Mouse (Mus musculus) embryonic facial prominence, embryonic 11.5 days (tissue): Measurements from ENCODE around the gene Syt13. TPM values are rescaled to one million over a fixed set of nuclear protein-coding genes. Genes with fewer than 3 reads are reported as not detected.
A peak's percentile ranks its signal among the peaks of the same experiment; 100 is the strongest.

Experiments used
- ATAC-seq: fragments of 200-750 bp; cut with Nextera tagmentation; replicated peaks from 2 replicates; pipeline ENCODE4 v1.8.0; 2017; ENCODE audit warnings: low read depth; ENCODE audit not compliant: insufficient number of reproducible peaks, low FRiP score, low TSS enrichment
- DNase-seq: peaks from one replicate; pipeline ENCODE4 v3.0.0-alpha.2; 2015; ENCODE audit warnings: low spot score
- H3K27ac ChIP-seq: fragments of 300-500 bp; sonication (generic); replicated peaks from 2 replicates; pipeline ENCODE4 v1.5.1; 2014; ENCODE audit warnings: mild to moderate bottlenecking, low read depth, low read length, control low read depth
- H3K27me3 ChIP-seq: fragments of 300-500 bp; sonication (generic); 2 replicates; pipeline ENCODE4 v1.6.1; 2014; ENCODE audit warnings: mild to moderate bottlenecking, low read length, moderate library complexity, mixed read lengths; ENCODE audit not compliant: control insufficient read depth, insufficient read depth
- H3K36me3 ChIP-seq: fragments of 300-500 bp; sonication (generic); replicated peaks from 2 replicates; pipeline ENCODE4 v1.6.1; 2014; ENCODE audit warnings: low read depth, mild to moderate bottlenecking, low read length, moderate library complexity, mixed read lengths; ENCODE audit not compliant: control insufficient read depth, insufficient read depth
- H3K4me1 ChIP-seq: fragments of 300-500 bp; sonication (generic); 2 replicates; pipeline ENCODE4 v1.6.1; 2014; ENCODE audit warnings: low read length, mixed read lengths; ENCODE audit not compliant: control insufficient read depth, insufficient read depth
- H3K4me2 ChIP-seq: fragments of 300-500 bp; sonication (generic); 2 replicates; pipeline ENCODE4 v1.6.1; 2014; ENCODE audit warnings: low read depth, mild to moderate bottlenecking, control low read depth, low read length, moderate library complexity
- H3K4me3 ChIP-seq: fragments of 300-500 bp; sonication (generic); 2 replicates; pipeline ENCODE4 v1.5.1; 2014; ENCODE audit warnings: low read depth, low read length, control low read depth
- H3K9ac ChIP-seq: fragments of 300-500 bp; sonication (generic); replicated peaks from 2 replicates; pipeline ENCODE4 v1.6.1; 2014; ENCODE audit warnings: mild to moderate bottlenecking, control low read depth, low read length
- H3K9me3 ChIP-seq: fragments of 300-500 bp; sonication (generic); replicated peaks from 2 replicates; pipeline ENCODE4 v1.6.1; 2016; ENCODE audit warnings: mild to moderate bottlenecking, low read length, inconsistent platforms, mixed read lengths; ENCODE audit not compliant: control insufficient read depth
- WGBS: fragments of 180-500 bp; shearing (Covaris S2); extraction: QIAGEN DNeasy Blood & Tissue Kit; methylation state at CpG from one replicate; pipeline ENCODE4 v1.1.7; 2014; 5-methylcytosine and 5-hydroxymethylcytosine counted together
- polyA plus RNA-seq: library from polyadenylated mRNA; unstranded; fragments of >200 nt; fragmentation: Nextera tagmentation; extraction: Ambion mirVana; gene quantifications from 2 replicates; pipeline ENCODE4 v1.2.1, GENCODE M21; 2014

The Syt13 gene
- polyA plus RNA-seq, 1 experiment from 2014 or later = 9.0 TPM

- no peak for ATAC-seq
- H3K27me3 ChIP-seq = no peaks in the 10 kb centered on the region
- 90% methylated on average over 17 of the region's 17 CpGs for WGBS
Observed at GRCm38 (mm10) chr2:92953450-92953849, 38.6 kb downstream of the Syt13 start.

GRCm38 (mm10) chr2:92954404-92955114 lies 39.7 kb downstream of the Syt13 start:
- Histone ChIP-seq H3K4me1 (no peaks in the 10 kb centered on the region), H3K4me2 (no peak overlapping the region), H3K36me3 (no peaks in the 10 kb centered on the region), H3K27me3 (no peaks in the 10 kb centered on the region), H3K27ac (no peak overlapping the region), H3K4me3 (no peak overlapping the region), H3K9ac (no peak overlapping the region), H3K9me3 (no peaks in the 10 kb centered on the region)
- ATAC-seq = no peak
- 43% methylated on average over 11 of the region's 11 CpGs for whole genome bisulfite sequencing
- DNase-seq = peak; percentile 75

More at GRCm38 (mm10) chr2:92953450-92953849, 38.6 kb downstream of the Syt13 start:
- Histone ChIP-seq H3K36me3 (no peaks in the 10 kb centered on the region), H3K4me1 (peaks cover 2% of the 10 kb centered on the region; the same call in 1 of the 2 replicates), H3K4me3 (no peak overlapping the region), H3K27ac (no peak overlapping the region), H3K9me3 (no peaks in the 10 kb centered on the region), H3K4me2 (no peak overlapping the region), H3K9ac (no peak overlapping the region)
- DNase-seq = no peak

- Histone ChIP-seq H3K27me3 (no peaks in the 10 kb centered on the region), H3K4me2 (no peak overlapping the region), H3K27ac (no peak overlapping the region), H3K9ac (no peak overlapping the region), H3K36me3 (no peaks in the 10 kb centered on the region), H3K4me1 (no peaks in the 10 kb centered on the region), H3K9me3 (no peaks in the 10 kb centered on the region), H3K4me3 (no peak overlapping the region)
- 84% methylated on average over 2 of the region's 2 CpGs for WGBS
- ATAC-seq (no peak), DNase-seq (no peak)
Observed at GRCm38 (mm10) chr2:92956943-92957342, 42.0 kb downstream of the Syt13 start.

- no peak for ATAC-seq
- Histone ChIP-seq H3K4me3 (no peak overlapping the region), H3K9me3 (no peaks in the 10 kb centered on the region), H3K27me3 (no peaks in the 10 kb centered on the region), H3K4me2 (no peak overlapping the region), H3K9ac (no peak overlapping the region), H3K4me1 (no peaks in the 10 kb centered on the region), H3K36me3 (no peaks in the 10 kb centered on the region), H3K27ac (no peak overlapping the region)
- no peak for DNase-seq
- WGBS = 85% methylated on average over 4 of the region's 4 CpGs
Observed at GRCm38 (mm10) chr2:92958640-92959039, 43.7 kb downstream of the Syt13 start.

GRCm38 (mm10) chr2:92964345-92964744 lies 49.4 kb downstream of the Syt13 start:
- no peaks in the 10 kb centered on the region for H3K27me3 ChIP-seq
- no peak overlapping the region for H3K4me2 ChIP-seq
- H3K4me1 ChIP-seq = no peaks in the 10 kb centered on the region
- no peaks in the 10 kb centered on the region for H3K36me3 ChIP-seq
- no peak overlapping the region for H3K27ac ChIP-seq
- DNase-seq = no peak
- H3K4me3 ChIP-seq = no peak overlapping the region
- no peak overlapping the region for H3K9ac ChIP-seq
- no peak for ATAC-seq
- H3K9me3 ChIP-seq = no peaks in the 10 kb centered on the region
- 89% methylated on average over 1 of the region's 1 CpGs for WGBS

- H3K9me3 ChIP-seq = no peaks in the 10 kb centered on the region
- no peaks in the 10 kb centered on the region for H3K27me3 ChIP-seq
- H3K9ac ChIP-seq = no peak overlapping the region
- ATAC-seq = no peak
- 53% methylated on average over 8 of the region's 8 CpGs for WGBS
- no peak overlapping the region for H3K4me2 ChIP-seq
- no peak overlapping the region for H3K4me3 ChIP-seq
- no peaks in the 10 kb centered on the region for H3K36me3 ChIP-seq
- DNase-seq = no peak
- H3K4me1 ChIP-seq = no peaks in the 10 kb centered on the region
- H3K27ac ChIP-seq = no peak overlapping the region
Observed at GRCm38 (mm10) chr2:92966257-92966656, 51.4 kb downstream of the Syt13 start.

- WGBS = 25% methylated on average over 10 of the region's 10 CpGs
- no peak for DNase-seq
- Histone ChIP-seq H3K27ac (no peak overlapping the region), H3K4me3 (no peak overlapping the region), H3K36me3 (peaks cover under 1% of the 10 kb centered on the region), H3K9ac (no peak overlapping the region), H3K4me1 (no peaks in the 10 kb centered on the region), H3K4me2 (no peak overlapping the region), H3K27me3 (no peaks in the 10 kb centered on the region), H3K9me3 (no peaks in the 10 kb centered on the region)
- ATAC-seq = no peak
Observed at GRCm38 (mm10) chr2:92967032-92967838, 52.3 kb downstream of the Syt13 start.

- no peak overlapping the region for H3K27ac ChIP-seq
- peaks cover 6% of the 10 kb centered on the region for H3K36me3 ChIP-seq
- H3K4me2 ChIP-seq = no peak overlapping the region
- H3K9ac ChIP-seq = no peak overlapping the region
- no peaks in the 10 kb centered on the region for H3K4me1 ChIP-seq
- DNase-seq (no peak), ATAC-seq (no peak)
- WGBS = 66% methylated on average over 4 of the region's 4 CpGs
- no peak overlapping the region for H3K4me3 ChIP-seq
- no peaks in the 10 kb centered on the region for H3K27me3 ChIP-seq
- H3K9me3 ChIP-seq = no peaks in the 10 kb centered on the region
Observed at GRCm38 (mm10) chr2:92967839-92968166, 52.9 kb downstream of the Syt13 start.
